Mouse (Mus musculus): Measurements from ENCODE around the gene Mgat5.

Gene Mgat5

DNA sequence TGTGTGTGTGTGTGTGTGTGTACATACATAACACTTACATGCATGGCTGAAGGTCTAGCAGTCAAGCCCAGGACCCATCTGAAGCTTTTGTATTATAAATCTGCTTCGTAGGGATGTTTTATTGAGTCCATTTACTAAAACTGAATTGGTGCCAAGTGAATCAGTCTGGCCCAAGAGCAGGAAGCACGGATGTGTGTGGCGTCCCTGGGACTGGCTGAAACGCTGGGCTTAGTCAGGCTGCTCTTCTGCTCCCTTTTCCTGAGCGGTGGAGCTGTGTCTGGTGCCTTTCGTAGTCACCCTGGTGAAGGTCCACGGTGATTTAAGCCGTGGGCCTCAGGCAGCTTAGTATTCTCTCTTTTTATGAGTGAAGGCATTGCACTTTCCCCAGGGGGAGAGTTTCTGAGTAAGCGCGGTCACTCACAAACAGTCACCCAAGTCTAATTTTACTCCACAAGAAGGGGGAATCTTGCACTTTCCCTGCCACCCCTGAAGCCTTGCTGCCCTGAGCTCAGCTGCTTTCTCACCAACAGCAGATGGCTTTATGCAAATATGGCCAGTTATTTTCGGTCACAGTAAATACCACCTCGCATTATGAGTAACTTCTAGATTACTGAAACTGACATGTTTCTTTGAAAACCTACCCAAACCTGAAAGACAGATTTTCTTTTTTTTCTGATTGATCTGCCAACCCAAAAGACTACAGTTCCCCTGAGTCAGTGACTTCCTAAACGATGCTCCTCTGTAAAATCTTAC lies 176.1 kb downstream of the Mgat5 start:
- DNase-seq (ENCODE audit: extremely low read depth, low read depth), result no peak

DNA sequence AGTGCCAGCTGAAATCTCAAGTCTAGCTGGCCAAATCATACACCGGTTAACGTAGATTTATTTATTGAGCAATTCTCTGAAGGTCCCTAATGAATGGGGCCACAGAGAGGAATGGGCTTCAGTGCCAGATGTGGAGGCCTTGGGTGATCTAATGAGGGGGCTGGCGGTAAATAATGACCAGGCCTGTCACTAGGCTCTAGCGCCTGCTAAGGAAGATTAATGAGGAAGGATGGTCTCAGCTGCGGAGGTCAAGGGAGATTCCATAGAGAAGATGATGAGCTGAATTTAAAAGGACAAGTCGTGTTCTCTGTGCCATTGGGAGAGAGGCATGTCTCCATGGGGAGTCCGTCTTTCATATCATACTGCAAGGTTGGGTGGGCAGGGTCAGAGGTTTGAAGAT lies 178.3 kb downstream of the Mgat5 start:
- DNase-seq (ENCODE audit: extremely low read depth, low read depth), result no peak

DNA sequence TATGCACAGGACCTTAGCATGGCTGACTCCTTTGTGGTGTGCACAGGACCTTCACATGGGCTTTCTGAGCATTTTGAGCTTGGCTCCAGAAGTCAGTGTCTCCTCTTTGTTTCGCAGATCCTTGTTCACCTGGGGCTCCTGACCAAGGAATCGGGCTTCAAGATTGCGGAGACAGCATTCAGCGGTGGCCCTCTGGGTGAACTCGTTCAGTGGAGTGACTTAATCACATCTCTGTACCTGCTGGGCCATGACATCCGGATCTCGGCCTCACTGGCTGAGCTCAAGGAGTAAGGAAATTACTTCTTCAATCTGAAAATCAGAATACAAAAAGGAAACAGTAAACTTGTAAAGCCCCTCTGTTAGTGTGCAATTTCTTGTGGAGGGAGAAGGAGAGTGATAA lies 182.4 kb downstream of the Mgat5 start:
- no peak for DNase-seq (ENCODE audit: extremely low read depth, low read depth)

DNA sequence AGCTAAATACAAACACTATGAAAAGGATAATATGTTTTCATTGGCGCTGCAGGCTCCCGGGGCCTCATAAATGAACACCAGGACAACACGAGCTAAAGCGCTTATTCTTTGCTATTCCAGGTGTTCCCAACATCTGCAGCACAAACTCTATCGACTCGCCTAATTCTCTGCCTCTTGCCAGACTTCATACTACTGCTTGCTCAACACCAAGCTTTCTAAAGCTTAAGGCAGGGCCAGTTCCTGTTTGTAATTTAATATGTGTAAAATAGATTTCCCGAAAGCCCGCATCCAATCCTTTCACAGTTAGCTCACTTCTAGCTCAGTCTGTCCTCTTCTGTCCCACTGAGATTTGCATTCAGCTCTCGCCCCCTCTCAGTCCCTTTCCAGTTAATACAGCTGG lies 182.8 kb downstream of the Mgat5 start:
- no peak for DNase-seq (ENCODE audit: extremely low read depth, low read depth)

DNA sequence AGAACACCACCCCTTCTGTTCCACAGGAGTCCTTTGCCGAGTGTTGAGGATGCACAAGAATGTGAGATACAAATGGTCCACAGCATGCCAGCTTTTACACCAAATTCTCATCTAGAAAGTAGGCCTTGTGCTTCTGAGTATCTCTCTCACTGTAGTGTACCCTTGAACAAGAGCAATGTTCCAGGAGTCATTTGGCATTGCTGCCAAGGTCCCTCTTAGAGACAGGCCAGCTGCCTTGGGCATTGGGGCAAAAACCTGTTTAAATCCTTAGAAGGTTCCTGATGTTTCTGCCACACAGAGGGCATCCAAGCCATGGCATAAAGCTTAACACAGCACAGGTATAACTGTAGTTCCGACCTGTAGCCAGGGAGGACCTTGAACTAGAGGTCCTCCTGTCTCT lies 189.9 kb downstream of the Mgat5 start:
- no peak for DNase-seq (ENCODE audit: extremely low read depth, low read depth)

- no peak for DNase-seq (ENCODE audit: extremely low read depth, low read depth)
These were observed 190.9 kb downstream of the Mgat5 start for GRCm38 (mm10) chr1:127395724-127396123.

- no peak for DNase-seq (ENCODE audit: extremely low read depth, low read depth)
These were observed 191.9 kb downstream of the Mgat5 start for GRCm38 (mm10) chr1:127396569-127397349.

GRCm38 (mm10) chr1:127397396-127397795 lies 192.6 kb downstream of the Mgat5 start:
- DNase-seq (ENCODE audit: extremely low read depth, low read depth), result no peak

DNA sequence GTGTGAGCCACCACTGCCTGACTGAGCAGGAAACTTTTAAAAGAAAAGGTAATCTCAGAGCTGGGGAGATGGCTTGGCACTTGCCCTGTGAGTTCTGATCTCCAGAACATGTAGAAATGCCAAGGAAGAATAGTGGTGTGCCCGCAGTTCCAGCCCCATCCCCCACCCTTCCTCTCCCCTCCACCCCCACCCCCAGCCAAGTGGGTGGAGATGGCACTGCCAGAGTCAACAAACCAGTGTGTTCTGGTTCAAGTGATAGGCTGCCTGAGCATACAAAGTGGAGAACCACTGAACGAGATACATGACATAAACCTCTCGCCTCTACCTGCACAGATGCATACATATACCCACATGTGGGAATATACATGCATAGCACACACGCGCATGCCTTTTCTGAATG lies 193.4 kb downstream of the Mgat5 start:
- no peak for DNase-seq (ENCODE audit: extremely low read depth, low read depth)

GRCm38 (mm10) chr1:127400198-127400597 lies 195.4 kb downstream of the Mgat5 start:
- no peak for DNase-seq (ENCODE audit: extremely low read depth, low read depth)

DNA sequence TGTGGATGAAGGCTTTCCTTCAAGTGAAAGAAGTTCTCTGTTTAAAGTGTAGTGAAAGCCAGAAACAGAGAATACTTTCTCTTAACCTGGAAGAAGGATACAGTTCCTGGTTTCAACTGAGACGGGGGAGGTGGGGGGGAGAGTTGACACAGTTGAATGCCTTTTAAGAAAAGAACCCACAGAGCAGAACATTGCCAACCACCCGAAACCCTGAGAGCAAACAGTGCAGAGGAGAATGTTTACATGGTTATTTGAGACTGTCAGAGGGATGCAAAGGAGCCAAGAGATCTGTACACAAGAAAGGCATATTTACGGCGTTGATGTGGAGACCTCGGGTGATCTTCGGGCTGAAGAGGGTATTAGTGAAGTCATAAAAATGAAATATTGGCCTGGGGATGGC lies 195.9 kb downstream of the Mgat5 start:
- DNase-seq (ENCODE audit: extremely low read depth, low read depth), result no peak

DNA sequence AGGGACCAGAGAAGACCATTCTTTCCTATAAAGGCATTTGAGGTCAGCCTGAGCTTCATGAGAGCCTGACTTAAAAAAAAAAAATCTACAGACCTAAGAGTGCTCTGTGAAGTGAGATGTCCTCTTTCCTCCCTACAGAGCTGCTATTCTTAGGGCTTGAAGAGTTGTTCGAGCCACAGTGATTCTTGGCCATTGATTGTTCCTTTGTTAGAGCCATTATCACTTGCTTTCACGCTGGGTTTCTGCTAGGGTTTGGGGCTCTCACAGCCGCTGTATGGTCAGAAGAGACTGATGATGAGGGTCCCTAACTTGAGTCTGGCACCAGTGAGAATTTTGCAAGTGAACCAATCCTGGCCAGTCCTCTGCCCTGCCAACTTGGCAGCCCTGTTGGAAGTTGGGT lies 199.8 kb downstream of the Mgat5 start:
- DNase-seq (ENCODE audit: extremely low read depth, low read depth), result no peak

GRCm38 (mm10) chr1:127408957-127409423 lies 204.2 kb downstream of the Mgat5 start:
- DNase-seq (ENCODE audit: extremely low read depth, low read depth), result no peak

GRCm38 (mm10) chr1:127409512-127409911 lies 204.7 kb downstream of the Mgat5 start:
- DNase-seq (ENCODE audit: extremely low read depth, low read depth), result peak; percentile 5

GRCm38 (mm10) chr1:127414500-127414899 lies 209.7 kb downstream of the Mgat5 start:
- no peak for DNase-seq (ENCODE audit: extremely low read depth, low read depth)

GRCm38 (mm10) chr1:127415896-127416295 lies 211.1 kb downstream of the Mgat5 start:
- DNase-seq (ENCODE audit: extremely low read depth, low read depth), result no peak

- DNase-seq (ENCODE audit: extremely low read depth, low read depth), result no peak
These were observed 212.2 kb downstream of the Mgat5 start for GRCm38 (mm10) chr1:127416971-127417370.

GRCm38 (mm10) chr1:127418916-127419575 lies 214.2 kb downstream of the Mgat5 start:
- no peak for DNase-seq (ENCODE audit: extremely low read depth, low read depth)

- DNase-seq (ENCODE audit: extremely low read depth, low read depth), result no peak
These were observed 214.8 kb downstream of the Mgat5 start for GRCm38 (mm10) chr1:127419581-127419980.

DNA sequence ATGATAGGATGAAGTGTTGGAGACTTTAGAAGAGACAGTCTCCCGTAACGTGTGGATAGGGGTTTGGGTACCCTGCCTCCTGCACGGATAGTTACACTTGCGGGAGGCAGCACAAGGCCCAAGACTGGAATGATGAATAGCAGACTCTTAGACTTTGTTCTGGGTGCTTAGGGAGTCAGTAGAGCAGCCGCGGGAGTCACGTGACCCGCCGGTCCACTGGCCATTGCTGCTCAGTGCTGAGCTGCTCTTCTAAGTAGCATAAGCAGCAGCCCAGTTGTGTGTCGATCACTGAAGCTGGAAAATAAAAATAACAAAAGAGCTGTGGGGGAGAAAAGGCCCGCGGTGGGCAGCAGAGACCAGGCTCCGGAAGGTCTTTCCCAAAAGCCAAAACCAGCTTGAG lies 215.6 kb downstream of the Mgat5 start:
- DNase-seq (ENCODE audit: extremely low read depth, low read depth), result no peak

DNA sequence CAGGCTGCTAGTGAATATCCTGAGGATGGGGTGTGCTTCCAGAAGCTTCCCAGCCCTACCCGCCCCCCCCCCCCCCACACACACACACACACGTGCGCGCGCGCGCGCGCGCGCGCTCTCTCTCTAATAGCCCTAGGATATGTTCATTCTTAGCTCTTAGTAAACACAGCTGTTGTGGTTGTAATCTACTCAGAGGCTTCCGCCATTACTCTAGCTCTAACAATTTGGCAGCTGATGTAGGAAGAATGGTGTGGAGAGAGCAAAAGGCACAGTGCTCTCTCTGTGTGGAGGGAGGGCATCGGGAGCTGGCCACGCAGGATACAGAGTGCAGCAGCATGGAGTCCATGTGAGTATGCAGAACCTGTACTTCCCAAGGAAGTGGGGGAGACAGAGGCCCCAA lies 216.0 kb downstream of the Mgat5 start:
- DNase-seq (ENCODE audit: extremely low read depth, low read depth), result no peak

DNA sequence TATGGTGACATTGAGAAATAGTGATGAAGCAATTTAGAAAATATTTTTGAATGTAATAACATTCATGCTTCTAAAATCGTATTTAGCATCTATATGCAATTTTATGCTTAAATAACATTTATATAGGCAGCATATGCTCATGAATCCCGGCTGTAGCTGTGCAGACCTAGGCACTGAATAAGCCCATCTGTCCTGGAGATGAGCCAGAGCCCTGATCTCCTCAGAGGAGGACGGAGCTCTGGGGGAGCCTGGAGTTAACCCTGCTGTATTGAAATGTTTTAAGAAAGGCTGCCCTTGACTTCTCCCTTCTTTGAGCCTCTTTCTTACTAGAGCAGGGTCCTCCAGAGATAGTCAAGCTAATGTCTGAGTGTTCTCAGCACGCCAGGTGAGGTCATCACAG lies 217.8 kb downstream of the Mgat5 start:
- no peak for DNase-seq (ENCODE audit: extremely low read depth, low read depth)
